Mouse (Mus musculus): ENCODE results near the gene Mansc1.
A peak's percentile ranks its signal among the peaks of the same experiment; 100 is the strongest.
"Not testable (repeated sequence)": the region's sequence is repeated elsewhere in the genome, so short reads cannot be mapped to it uniquely, and the experiment has no call there.

Mansc1 gene

GRCm38 (mm10) chr6:134631947-134632687 is at the start of gene Mansc1:
Mansc1 (minus strand) TSS chr6:134632488.
- no peak for DNase-seq (ENCODE audit: low spot score)

GRCm38 (mm10) chr6:134679330-134679729 is 47.0 kb upstream of the Mansc1 start:
- DNase-seq (ENCODE audit: low spot score) = not testable (repeated sequence)

GRCm38 (mm10) chr6:134678037-134678436 is 45.7 kb upstream of the Mansc1 start:
- DNase-seq (ENCODE audit: low spot score) = no peak

- DNase-seq (ENCODE audit: low spot score) = no peak
Observed at GRCm38 (mm10) chr6:134677504-134677903, 45.2 kb upstream of the Mansc1 start.

- not testable (repeated sequence) for DNase-seq (ENCODE audit: low spot score)
Observed at GRCm38 (mm10) chr6:134673712-134674111, 41.4 kb upstream of the Mansc1 start.

GRCm38 (mm10) chr6:134670881-134671411 is 38.7 kb upstream of the Mansc1 start:
- DNase-seq (ENCODE audit: low spot score) = no peak

GRCm38 (mm10) chr6:134669179-134669865 is 37.0 kb upstream of the Mansc1 start:
- no peak for DNase-seq (ENCODE audit: low spot score)

GRCm38 (mm10) chr6:134668519-134668918 is 36.2 kb upstream of the Mansc1 start:
- DNase-seq (ENCODE audit: low spot score) = no peak

- DNase-seq (ENCODE audit: low spot score) = no peak
Observed at GRCm38 (mm10) chr6:134665817-134666216, 33.5 kb upstream of the Mansc1 start.

GRCm38 (mm10) chr6:134664573-134664972 is 32.3 kb upstream of the Mansc1 start:
- DNase-seq (ENCODE audit: low spot score) = no peak

- DNase-seq (ENCODE audit: low spot score) = no peak
Observed at GRCm38 (mm10) chr6:134660714-134661406, 28.6 kb upstream of the Mansc1 start.

- no peak for DNase-seq (ENCODE audit: low spot score)
Observed at GRCm38 (mm10) chr6:134659108-134659958, 27.0 kb upstream of the Mansc1 start.

GRCm38 (mm10) chr6:134656527-134656926 is 24.2 kb upstream of the Mansc1 start:
- DNase-seq (ENCODE audit: low spot score) = no peak

- DNase-seq (ENCODE audit: low spot score) = no peak
Observed at GRCm38 (mm10) chr6:134648356-134648755, 16.1 kb upstream of the Mansc1 start.

- no peak for DNase-seq (ENCODE audit: low spot score)
Observed at GRCm38 (mm10) chr6:134647621-134648020, 15.3 kb upstream of the Mansc1 start.

GRCm38 (mm10) chr6:134646835-134647234 is 14.5 kb upstream of the Mansc1 start:
- DNase-seq (ENCODE audit: low spot score) = no peak

GRCm38 (mm10) chr6:134643296-134643695 is 11.0 kb upstream of the Mansc1 start:
- DNase-seq (ENCODE audit: low spot score) = no peak

GRCm38 (mm10) chr6:134641738-134642446 is 9.6 kb upstream of the Mansc1 start:
- no peak for DNase-seq (ENCODE audit: low spot score)

- DNase-seq (ENCODE audit: low spot score) = peak; percentile 77
Observed at GRCm38 (mm10) chr6:134640485-134641475, 8.5 kb upstream of the Mansc1 start.

GRCm38 (mm10) chr6:134639900-134640299 is 7.6 kb upstream of the Mansc1 start:
- no peak for DNase-seq (ENCODE audit: low spot score)

All from layer of hippocampus, adult 9-10 months (tissue).